Mouse (Mus musculus) ES-E14 (cell line): ENCODE data around the gene Kctd17. TPM values are rescaled to one million over a fixed set of nuclear protein-coding genes. Genes with fewer than 3 reads are reported as not detected.

Experiments used
- DNase-seq: peaks from one replicate; pipeline ENCODE4 v3.0.0-alpha.2; 2013; ENCODE audit warnings: low read depth, low spot score
- H3K27ac ChIP-seq: 2 replicates; pipeline ENCODE4 v1.5.1; 2012; ENCODE audit warnings: low read depth, mild to moderate bottlenecking, low read length, moderate library complexity, mixed read lengths; ENCODE audit not compliant: poor library complexity, insufficient read depth, severe bottlenecking
- H3K36me3 ChIP-seq: 2 replicates; pipeline ENCODE4 v1.6.1; 2012; ENCODE audit warnings: mild to moderate bottlenecking, low read length, moderate library complexity, mixed read lengths; ENCODE audit not compliant: control insufficient read depth, poor library complexity, insufficient read depth, severe bottlenecking
- H3K4me1 ChIP-seq, 2 experiments: fragments of 150-350 bp in 1 of 2; sonication (generic) in 1 of 2; 2 replicates each; pipeline ENCODE4 v1.6.1; 2012; ENCODE audit warnings: low read length in 2 of 2, mild to moderate bottlenecking in 1 of 2, mixed read lengths in 1 of 2; ENCODE audit not compliant: control insufficient read depth in 2 of 2, insufficient read depth in 2 of 2, poor library complexity in 1 of 2
- H3K4me3 ChIP-seq, 2 experiments: fragments of 150-350 bp in 1 of 2; sonication (generic) in 1 of 2; 2 replicates each; pipeline ENCODE4 v1.5.1; 2012; ENCODE audit warnings: low read length in 2 of 2, low read depth in 1 of 2, mild to moderate bottlenecking in 1 of 2, mixed read lengths in 1 of 2; ENCODE audit not compliant: insufficient read depth in 1 of 2, poor library complexity in 1 of 2, severe bottlenecking in 1 of 2
- H3K9ac ChIP-seq: 2 replicates; pipeline ENCODE4 v1.6.1; 2012; ENCODE audit warnings: low read depth, mild to moderate bottlenecking, low read length, mixed read lengths; ENCODE audit not compliant: poor library complexity, insufficient read depth, severe bottlenecking
- H3K9me3 ChIP-seq: fragments of 150-350 bp; sonication (generic); 2 replicates; pipeline ENCODE4 v1.6.1; 2012; ENCODE audit warnings: low read depth, mild to moderate bottlenecking, low read length; ENCODE audit not compliant: control insufficient read depth, insufficient read depth
- CHD2 ChIP-seq: IDR thresholded peaks from 2 replicates; pipeline ENCODE4 v1.6.1; 2014; ENCODE audit warnings: mild to moderate bottlenecking, low read depth, low read length, inconsistent platforms
- HCFC1 ChIP-seq: IDR thresholded peaks from 2 replicates; pipeline ENCODE4 v1.6.1; 2012; ENCODE audit warnings: low read length, inconsistent platforms, borderline replicate concordance; ENCODE audit not compliant: insufficient read depth
- MAFK ChIP-seq: IDR thresholded peaks from 2 replicates; pipeline ENCODE4 v1.6.1; 2014; ENCODE audit warnings: mild to moderate bottlenecking, low read depth, low read length, inconsistent platforms; ENCODE audit not compliant: insufficient read depth
- ZC3H11A ChIP-seq: IDR thresholded peaks from 2 replicates; pipeline ENCODE4 v1.6.1; 2012; ENCODE audit warnings: low read depth, mild to moderate bottlenecking, inconsistent platforms, low read length, borderline replicate concordance
- ZNF384 ChIP-seq: IDR thresholded peaks from 2 replicates; pipeline ENCODE4 v1.6.1; 2012; ENCODE audit warnings: low read depth, low read length, inconsistent platforms
- in situ Hi-C, 2 experiments: fragments of 600-800 bp; cut with MboI; formaldehyde crosslinking; loops; one replicate each; pipeline ENCODE4 v1.15.1; 2025; ENCODE audit warnings: low sequenced_read_pairs in 2 of 2, inconsistent platforms in 1 of 2; ENCODE audit not compliant: unreplicated experiment in 2 of 2
- total RNA-seq: library from RNA; depleted of rRNA; stranded (reverse); fragments of 300-350 nt; gene quantifications from 2 replicates; pipeline ENCODE4 v1.2.3, GENCODE M21; 2012

Gene Kctd17
- total RNA-seq, 1 experiment = 24.7 TPM

DNA sequence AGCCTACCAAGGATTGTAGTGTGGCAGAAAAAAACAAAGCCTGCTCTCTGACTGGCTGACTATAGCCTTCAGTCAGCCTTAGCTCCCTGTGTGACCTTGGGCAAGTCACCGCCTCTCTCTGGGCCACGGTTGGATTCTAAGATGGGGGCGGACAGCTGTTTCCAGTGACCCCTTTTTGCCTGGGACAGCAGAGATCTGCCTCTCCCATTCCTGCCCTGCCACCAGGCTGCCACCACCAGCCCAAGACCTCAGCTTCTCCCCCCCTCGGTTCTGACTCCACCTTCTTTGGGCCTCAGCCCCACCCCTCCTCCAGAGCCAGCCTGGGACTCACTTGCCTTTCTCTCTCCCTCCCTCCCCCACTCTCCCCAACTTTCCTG is 9.6 kb downstream of the Kctd17 start:
- peaks cover 0 to 18% of the 10 kb centered on the region in 2 experiments; a peak in 2 of 4 replicates for H3K4me1 ChIP-seq
- H3K9ac ChIP-seq = no peak overlapping the region
- TF ChIP-seq ZC3H11A (no peak), MAFK (no peak), ZNF384 (no peak), CHD2 (no peak), HCFC1 (no peak)
- H3K9me3 ChIP-seq = no peaks in the 10 kb centered on the region
- no peak for DNase-seq
- H3K27ac ChIP-seq = no peak overlapping the region
- no peak overlapping the region for H3K4me3 ChIP-seq
- in situ Hi-C loops = no loop called here
- H3K36me3 ChIP-seq = peaks cover 13% of the 10 kb centered on the region; the same call in 1 of the 2 replicates

- DNase-seq = no peak
- no peak for TF ChIP-seq ZNF384
- peaks cover 0 to 18% of the 10 kb centered on the region in 2 experiments; a peak in 2 of 4 replicates for H3K4me1 ChIP-seq
These were observed 10.1 kb downstream of the Kctd17 start for GRCm38 (mm10) chr15:78438505-78438904.

DNA sequence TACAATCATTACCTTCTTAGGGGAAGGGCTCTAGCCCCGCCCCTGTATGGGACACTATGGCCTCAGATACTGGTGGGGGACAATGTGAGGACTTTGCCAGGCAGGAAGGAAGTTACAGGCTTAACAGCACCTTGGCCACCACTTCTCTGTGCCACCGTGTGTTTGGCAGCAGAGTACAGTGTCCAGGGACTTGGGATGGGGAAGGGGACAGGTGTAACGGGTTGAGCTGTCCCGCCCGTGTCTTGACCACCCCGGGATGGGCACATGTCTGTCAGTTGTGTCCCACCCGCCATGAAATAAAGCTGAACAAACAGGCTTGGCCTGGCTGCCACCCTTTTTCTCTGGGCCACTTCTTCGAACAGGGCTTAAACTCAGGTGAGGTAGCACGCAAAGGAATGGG is 10.6 kb downstream of the Kctd17 start:
- no peak overlapping the region for H3K9ac ChIP-seq
- H3K4me3 ChIP-seq = no peak overlapping the region; a peak in 1 of 4 replicates
- H3K36me3 ChIP-seq = peaks cover 8% of the 10 kb centered on the region; the same call in 1 of the 2 replicates
- in situ Hi-C loops = no loop called here
- H3K9me3 ChIP-seq = no peaks in the 10 kb centered on the region
- TF ChIP-seq ZNF384 (no peak), ZC3H11A (no peak), CHD2 (no peak), MAFK (no peak)
- H3K4me1 ChIP-seq = peaks cover 0 to 18% of the 10 kb centered on the region in 2 experiments; a peak in 2 of 4 replicates
- no peak overlapping the region for H3K27ac ChIP-seq
- DNase-seq = no peak

More at GRCm38 (mm10) chr15:78438505-78438904, 10.1 kb downstream of the Kctd17 start:
- H3K4me3 ChIP-seq = no peak overlapping the region
- in situ Hi-C loops = no loop called here
- no peaks in the 10 kb centered on the region for H3K9me3 ChIP-seq
- H3K27ac ChIP-seq = no peak overlapping the region
- H3K9ac ChIP-seq = no peak overlapping the region
- H3K36me3 ChIP-seq = peaks cover 13% of the 10 kb centered on the region; the same call in 1 of the 2 replicates

- TF ChIP-seq ZNF384 (no peak), HCFC1 (no peak)
- DNase-seq = no peak
- in situ Hi-C loops = no loop called here
- Histone ChIP-seq H3K36me3 (no peaks in the 10 kb centered on the region), H3K9ac (no peak overlapping the region), H3K9me3 (no peaks in the 10 kb centered on the region), H3K4me1 (peaks cover 0 to 9% of the 10 kb centered on the region in 2 experiments; a peak in 2 of 4 replicates), H3K27ac (no peak overlapping the region), H3K4me3 (no peak overlapping the region)
These were observed 13.9 kb downstream of the Kctd17 start for GRCm38 (mm10) chr15:78442231-78442630.

DNA sequence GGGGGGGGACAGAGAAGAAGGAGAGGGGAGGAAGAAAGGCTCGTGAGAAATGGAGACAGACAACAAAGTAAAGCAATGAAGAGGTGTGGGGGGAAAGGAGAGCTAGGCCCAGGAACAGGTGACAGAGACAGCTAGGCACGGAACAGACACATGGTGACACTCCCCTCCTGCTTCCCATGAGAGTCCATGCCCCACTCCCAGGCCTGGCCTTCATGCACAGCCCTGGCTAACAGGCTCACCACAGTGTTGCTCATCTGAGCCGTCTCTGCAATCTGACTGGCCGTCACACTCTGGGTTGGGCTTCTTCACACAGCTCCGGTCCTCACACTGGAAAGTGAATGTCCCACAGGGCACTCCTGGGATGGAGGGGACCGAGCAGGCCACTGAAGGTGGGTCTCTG is 15.5 kb downstream of the Kctd17 start:
- Histone ChIP-seq H3K4me3 (no peak overlapping the region), H3K27ac (no peak overlapping the region), H3K36me3 (no peaks in the 10 kb centered on the region), H3K9me3 (no peaks in the 10 kb centered on the region), H3K9ac (no peak overlapping the region), H3K4me1 (peaks cover 3 to 4% of the 10 kb centered on the region in 2 experiments; a peak in 2 of 4 replicates)
- in situ Hi-C loops = no loop called here
- no peak for TF ChIP-seq ZC3H11A
- no peak for TF ChIP-seq ZNF384
- no peak for TF ChIP-seq HCFC1
- TF ChIP-seq MAFK = no peak
- no peak for TF ChIP-seq CHD2
- no peak for DNase-seq
